Mouse (Mus musculus) mesoderm, embryonic 11.5 days (tissue): ENCODE measurements at regions not wholly inside any gene's neighbourhood (a gene's known extent, or its start where the extent isn't known, plus 50 kb on each side); places are given as distances from the start of the nearest gene placed in this dataset.

Experiments used
- DNase-seq: peaks from one replicate; pipeline ENCODE4 v3.0.0-alpha.2; 2012; ENCODE audit warnings: low read depth, low spot score

DNA sequence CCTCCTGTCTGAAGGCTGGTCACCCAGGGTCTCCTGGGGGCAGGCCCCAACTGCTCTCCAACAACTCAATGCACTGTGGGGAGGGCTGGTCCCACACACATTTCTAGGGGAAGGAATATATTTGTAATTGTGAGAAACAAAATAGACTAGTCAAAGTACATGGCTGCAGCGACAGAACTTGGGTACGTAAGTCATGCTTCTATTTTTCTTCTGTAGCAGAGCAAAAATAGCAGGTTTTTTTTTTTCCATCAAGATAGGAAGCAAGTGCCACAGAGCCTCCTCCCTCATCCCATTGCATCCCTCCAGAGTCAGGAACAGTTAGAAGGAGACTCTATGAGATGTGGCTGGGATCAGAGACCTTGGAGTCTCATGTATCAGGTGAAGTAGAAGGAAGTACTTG, 124.9 kb upstream of the Tnr start:
- no peak for DNase-seq

DNA sequence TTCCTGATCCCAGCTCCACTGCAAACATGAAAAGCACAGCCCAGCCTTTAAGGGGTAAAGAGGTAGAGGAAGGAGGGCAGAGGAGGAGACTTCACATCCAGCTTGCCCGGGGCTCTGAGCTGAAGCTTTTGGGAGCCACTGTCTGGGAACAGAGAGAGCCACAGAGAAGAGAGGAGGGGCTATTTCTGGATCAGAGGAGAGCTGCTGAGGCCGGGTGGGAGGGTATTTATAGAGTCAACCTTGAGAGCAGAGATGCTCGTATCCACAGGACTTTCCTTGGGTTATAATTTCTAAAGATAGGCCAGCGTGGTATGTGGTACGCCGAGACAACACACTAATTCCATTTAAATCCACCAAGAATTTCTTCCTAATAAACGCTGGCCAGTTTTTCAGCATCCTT, 117.3 kb upstream of the Tnr start:
- DNase-seq: no peak

DNA sequence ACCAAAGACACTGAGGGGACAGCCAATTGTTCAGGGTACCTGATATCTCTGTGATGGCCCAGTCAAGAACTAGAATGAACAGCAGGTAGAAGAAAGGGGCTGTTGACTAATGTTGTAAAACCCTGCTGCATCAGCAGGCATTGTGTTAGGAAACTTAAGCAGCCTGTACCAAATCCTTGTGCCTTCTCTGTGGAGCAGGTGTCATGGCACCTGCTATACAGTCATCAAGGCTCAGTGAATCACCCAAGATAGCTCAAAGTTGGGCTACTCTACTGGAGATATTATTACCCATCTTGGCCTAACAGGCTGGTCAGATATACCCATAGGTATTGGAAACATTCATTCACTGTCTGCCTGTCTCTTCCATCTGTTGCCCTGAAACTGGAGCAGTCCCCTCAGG, 116.8 kb upstream of the Tnr start:
- no peak for DNase-seq

DNA sequence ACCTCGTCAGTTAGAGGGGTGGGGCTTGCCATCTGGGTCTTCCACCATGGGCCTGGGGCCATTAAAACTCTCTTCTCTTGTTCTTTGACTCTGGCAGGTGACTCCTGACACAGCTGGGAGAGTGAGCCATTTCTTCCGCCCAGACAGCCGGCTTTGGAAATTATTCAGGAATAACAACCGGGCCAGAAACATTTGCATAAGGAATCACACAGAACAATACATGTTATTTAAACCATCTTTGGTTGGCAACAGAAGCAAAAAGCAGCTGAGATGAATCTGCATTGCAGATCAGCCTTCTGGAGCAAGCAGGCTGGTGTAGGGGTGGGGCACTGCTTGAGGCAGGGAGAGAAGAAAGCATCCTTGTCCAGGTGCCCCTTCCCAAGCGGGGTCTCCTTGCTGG, 110.2 kb upstream of the Tnr start:
- peak; percentile 12 for DNase-seq

DNA sequence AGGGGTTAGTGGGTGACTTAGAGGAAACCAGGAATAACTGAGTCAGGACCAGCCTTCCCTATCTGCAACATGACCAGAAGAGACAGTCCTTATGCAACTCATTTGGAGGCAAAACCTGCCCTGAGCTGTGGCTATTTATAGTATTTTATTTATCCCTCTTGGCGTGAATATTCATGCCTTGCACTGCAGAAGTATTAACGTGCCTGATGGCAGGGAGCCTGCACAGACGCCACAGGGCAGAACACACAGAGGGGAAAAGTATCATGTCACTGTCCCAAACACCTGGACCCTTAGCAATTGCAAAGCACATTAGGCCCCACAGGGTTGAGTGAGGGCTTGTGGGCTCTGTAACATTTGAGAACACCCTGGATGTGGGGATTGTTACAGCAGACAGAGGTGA, 107.9 kb upstream of the Tnr start:
- no peak for DNase-seq

DNA sequence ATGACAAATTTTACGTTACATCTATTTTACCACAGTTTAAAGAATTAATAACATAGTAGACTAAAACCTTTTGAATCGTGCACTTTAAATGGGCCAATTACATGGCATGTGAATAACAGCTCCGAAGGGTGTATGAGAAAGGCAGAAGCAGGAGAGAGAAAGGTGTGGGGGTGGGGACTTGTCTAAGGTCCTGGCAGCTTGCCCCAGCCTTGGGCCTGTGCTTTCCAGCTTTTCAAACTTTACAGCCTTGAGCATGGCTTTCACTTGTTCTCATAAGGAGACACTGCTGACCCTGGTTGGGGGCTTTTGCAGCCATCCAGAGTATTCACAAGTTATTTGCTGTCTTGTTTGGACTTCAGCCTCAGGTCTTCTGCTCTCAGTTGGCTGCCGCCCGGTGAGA, 106.4 kb upstream of the Tnr start:
- DNase-seq: no peak

DNA sequence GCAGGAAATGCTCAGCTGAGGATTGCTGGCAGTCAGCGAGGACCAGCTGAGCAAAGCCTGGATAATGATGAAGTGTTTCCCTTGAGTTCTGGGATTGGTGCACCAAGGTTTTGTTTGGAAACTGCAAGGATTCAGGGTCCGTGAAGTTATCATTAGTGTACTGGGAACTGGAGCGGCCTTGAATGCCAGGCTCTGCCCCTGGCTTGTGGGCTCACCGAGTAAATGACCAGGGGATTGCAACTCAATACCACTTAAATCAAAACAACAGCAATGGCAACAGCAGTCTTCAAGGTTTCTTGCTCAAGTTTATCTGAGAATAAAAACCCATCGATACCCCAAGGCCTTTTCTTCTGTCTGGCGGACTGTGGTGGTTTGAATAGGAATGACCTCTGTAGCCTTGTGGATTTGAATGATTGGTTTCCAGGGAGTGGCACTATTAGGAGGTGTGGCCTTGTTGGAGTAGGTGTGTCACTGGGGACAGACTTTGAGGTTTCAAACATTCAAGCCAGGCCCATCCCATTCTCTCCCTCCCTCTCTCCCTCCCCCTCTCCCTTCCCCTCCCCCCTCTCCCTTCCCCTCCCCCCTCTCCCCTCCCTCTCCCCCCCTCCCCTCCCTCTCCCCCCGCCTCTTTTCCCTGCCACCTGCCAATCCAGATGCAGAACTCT, 104.1 kb upstream of the Tnr start:
- DNase-seq: no peak

DNA sequence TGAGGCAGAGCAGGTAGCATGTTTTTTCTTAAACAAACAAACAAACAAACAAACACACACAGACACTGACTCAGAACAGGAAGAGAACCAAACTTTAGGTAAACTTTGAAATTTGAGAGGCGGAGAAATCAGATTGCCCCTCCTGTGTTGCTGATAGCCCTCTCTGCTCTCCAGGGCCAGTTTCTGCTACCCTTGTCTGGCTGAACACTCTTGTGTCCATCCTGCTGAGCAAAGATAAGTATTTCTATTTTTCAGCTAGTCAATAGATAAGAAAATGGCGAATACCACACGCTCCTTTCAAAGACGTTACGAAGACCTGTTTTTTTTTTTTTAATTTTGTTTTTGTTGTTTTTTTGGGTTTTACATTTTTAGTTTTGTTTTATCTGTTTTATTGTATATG, 103.4 kb upstream of the Tnr start:
- no peak for DNase-seq

DNA sequence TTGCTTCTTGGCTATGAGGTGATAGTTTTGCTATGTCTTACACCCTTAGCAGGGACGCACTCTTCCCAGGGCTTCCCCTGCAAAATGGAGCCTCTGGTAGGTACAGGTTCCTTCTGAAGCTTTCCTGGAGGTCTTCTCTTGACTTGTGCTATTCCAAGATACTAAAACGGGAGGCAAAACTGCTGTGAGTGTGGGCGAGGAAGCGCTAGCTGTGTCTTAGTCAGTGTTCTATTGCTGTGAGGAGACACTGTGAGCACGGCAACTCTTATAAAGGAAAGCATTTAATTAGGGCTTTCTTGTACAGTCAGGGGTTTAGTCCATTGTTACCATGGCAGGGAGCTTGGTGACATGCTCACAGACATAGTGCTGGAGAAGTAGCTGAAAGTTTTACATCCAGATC, 99.9 kb upstream of the Tnr start:
- no peak for DNase-seq

DNA sequence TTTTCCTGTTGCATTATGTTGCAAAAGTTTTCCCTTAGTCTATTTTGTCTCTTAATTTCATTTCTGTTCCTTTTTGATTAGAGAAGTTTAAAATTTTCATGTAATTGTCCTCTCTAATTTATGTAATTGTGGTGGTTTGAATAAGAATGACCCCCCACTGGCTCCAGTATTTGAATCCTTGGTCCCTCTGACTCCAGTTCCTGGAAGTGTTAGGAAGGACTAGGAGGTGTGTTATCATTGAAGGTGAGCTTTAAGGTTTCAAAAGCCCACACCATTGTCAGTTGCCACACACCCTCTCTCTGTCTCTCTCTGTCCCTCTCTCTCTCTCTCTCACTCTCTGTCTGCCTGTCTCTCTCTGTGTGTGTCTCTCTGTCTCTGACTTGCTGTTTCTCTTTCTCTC, 93.6 kb upstream of the Tnr start:
- DNase-seq: no peak

DNA sequence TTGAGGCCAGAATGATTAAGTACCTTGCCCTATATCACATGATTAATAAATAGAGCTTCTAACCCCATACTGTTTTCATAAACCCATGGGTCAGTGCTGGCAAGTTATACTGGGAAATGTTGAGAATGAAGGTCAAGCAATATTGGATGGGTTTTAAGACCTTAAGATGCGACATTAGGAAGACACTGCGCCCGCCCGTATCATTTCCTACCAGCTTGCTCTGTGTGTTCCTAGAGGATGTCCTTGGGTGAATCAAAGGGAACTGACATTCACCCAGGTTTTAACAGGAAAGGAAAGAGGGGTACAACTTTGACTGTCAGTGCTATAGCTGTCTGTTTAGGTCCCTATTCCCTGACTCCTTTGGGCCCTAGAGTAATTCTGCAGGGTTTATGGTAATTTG, 90.0 kb upstream of the Tnr start:
- DNase-seq: no peak

DNA sequence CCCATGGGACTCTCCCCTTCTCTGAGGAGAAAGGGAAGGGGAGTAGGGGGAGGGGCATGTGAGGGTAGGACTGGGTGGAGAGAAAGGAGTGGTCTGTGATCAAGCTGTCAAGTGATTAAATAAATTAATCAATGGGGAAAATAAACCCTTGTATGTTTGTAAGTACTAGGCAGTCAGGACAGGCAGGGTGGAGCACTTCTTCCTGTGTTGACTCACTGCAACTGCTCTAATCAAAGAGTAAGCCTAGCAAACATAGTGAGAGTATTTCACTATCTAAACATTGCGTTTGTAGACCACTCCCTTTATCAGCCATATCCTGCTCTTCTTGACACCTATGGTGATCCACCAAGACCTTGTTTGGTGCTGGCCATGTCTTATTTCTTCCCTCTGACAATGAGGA, 82.8 kb upstream of the Tnr start:
- DNase-seq: no peak

DNA sequence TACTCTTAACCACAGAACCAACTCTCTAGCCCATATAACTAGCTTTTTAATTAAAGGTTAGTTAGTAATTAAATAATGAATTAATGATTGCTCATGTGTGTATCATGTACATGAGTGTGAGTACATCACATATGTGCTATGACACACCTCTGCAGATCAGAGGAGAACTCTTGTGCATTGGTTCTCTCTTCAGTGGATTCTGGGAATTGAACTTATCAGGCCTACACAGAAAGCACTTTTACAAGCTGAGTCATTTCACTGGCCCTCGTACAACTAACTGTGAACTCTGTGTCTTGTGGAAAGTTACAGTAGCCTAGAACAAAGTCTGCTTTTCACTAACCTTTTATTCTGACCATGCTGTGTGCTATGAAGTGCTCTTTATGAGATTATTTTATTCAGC, 79.5 kb upstream of the Tnr start:
- no peak for DNase-seq

DNA sequence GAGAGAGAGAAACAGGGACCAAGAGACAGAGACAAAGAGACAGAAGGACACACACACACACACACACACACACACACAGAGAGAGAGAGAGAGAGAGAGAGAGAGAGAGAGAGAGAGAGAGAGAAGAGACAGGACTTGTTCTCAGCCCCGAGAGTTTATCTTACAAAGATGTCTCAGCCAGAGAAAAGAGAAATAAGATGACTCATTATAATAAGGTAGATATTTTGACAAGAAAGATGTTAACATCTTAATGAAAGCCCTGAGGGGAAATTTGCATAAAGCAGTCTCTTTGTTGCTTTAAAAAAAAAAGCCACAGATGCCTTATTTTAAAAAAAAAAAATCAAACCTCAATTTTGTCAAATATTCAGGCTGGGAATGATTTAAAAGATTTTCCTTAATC, 78.1 kb upstream of the Tnr start:
- no peak for DNase-seq

DNA sequence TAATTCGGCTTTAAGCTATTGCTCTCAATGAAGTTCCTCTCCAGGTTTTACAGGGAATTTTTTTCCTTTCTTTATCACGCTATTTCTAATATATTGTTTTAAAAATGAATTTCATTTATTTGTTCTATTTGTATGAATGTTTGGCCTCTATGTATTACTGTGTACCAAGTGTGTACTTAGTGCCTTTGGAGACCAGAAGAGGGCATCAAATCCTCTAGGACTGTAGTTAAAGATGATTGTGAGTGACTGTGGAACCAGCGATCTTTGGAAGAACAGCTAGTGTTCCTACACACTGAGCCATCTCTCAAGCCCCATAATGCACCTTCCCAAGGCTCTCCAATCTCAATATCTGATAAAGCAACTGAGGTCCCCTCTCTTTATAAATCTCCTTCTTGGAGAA, 72.1 kb upstream of the Tnr start:
- DNase-seq: no peak

DNA sequence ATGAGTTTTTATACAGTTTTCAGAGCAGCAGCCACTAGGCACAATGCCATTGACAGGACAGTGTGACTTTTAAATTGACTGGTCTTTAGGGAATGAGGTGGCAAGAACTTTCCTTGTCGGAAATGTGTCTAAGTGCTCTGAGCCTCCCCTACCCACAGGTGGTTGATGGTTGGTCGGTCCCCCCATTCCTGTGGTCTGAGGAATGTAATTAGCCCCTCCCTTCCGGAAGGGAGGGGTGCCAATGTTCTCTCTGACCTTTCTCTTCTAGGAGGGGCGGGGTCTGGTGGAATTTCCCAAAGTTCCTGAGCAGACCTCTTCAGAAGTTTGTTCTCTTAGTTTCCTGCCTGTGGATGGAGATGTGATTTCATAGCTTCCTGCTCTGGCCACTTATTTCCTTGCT, 62.7 kb upstream of the Tnr start:
- no peak for DNase-seq

DNA sequence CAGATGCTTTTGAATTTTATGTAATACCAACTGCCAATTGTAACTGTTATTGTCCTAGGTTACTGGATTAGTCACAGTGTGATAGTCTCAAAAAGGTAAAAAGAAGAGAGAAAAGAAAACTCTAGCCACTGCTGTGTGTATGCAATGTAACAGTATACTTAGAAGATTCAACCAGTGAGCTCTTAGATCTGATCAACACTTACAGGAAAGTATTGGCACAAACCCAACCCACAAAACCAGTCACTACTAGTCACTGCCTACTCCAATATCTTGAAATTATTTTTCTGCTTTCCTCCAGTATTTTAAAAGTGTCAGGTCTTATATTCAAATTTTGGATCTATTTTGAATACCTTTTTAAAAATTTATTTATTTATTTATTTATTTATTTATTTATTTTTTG, 52.6 kb upstream of the Tnr start:
- DNase-seq: no peak
